Mouse (Mus musculus) bone marrow, adult 2 months (tissue): Measurements from ENCODE around the gene Qpctl.

Experiments
- CTCF ChIP-seq: fragments of 200-500 bp; IDR thresholded peaks from 2 replicates; pipeline ENCODE4 v1.5.1; 2011; ENCODE audit warnings: low read length, control low read depth; ENCODE audit not compliant: control insufficient read depth, insufficient read depth
- POLR2A ChIP-seq: fragments of 200-500 bp; IDR thresholded peaks from 2 replicates; pipeline ENCODE4 v1.6.1; 2011; ENCODE audit warnings: low read depth, mild to moderate bottlenecking, control low read depth, low read length, borderline replicate concordance; ENCODE audit not compliant: control insufficient read depth

DNA sequence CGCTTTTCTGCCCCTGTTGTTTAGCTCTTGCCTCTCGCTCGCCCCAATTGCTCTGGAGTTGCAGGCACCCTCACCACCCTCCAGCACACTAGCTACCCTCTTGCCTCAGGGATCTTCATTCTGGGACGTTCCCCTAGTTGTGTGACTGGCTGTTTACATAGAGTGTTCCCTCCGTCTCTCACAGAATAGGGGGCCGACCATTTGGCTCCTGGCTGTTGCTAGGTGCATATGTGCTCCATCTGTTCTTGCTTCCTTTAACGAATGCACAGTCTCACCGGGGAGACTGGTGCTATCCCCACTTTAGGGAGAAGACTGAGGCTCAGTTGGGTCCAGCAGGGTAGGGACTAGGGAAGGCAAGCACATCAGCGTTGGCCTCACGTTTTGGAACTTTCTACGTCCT, 9.5 kb upstream of the Qpctl start:
- TF ChIP-seq POLR2A, result no peak
- no peak for TF ChIP-seq CTCF
